Mouse (Mus musculus) E14TG2a.4 (cell line): ENCODE measurements at regions not wholly inside any gene's neighbourhood (a gene's known extent, or its start where the extent isn't known, plus 50 kb on each side); places are given as distances from the start of the nearest gene placed in this dataset.

Experiments
- CTCF ChIP-seq: conservative IDR thresholded peaks from 2 replicates; pipeline ENCODE4 v1.5.1; 2014; ENCODE audit warnings: low read length
- NANOG ChIP-seq: IDR thresholded peaks from 2 replicates; pipeline ENCODE4 v1.6.1; 2014; ENCODE audit warnings: borderline replicate concordance, low read length, mixed read lengths

DNA sequence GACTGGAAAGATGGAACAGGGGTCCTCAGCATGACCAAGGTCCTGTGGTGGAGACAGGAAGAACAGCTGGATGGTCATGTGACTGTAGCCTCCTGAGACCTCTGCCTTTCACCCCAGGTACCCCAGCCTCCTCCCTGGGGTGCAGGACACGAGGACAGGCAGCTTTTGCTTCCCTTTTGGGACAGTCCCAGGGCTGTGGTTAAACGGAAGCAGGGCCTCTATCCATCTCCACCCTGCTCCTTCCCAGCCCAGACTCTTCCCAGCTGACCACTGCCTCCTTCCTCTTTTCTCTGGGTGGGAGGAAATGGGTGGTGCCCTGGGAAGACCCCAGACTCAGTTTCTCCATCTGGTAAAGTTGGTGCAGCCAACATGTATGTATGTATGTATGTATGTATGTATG is 62.0 kb upstream of the Tmem189 start:
- TF ChIP-seq CTCF (no peak), NANOG (no peak)
